Mouse (Mus musculus): ENCODE data around the gene Gpc5. TPM values are rescaled to one million over a fixed set of nuclear protein-coding genes. Genes with fewer than 3 reads are reported as not detected.

Gpc5 gene
- polyA plus RNA-seq, 1 experiment from 2014 or later: 0.20 TPM

DNA sequence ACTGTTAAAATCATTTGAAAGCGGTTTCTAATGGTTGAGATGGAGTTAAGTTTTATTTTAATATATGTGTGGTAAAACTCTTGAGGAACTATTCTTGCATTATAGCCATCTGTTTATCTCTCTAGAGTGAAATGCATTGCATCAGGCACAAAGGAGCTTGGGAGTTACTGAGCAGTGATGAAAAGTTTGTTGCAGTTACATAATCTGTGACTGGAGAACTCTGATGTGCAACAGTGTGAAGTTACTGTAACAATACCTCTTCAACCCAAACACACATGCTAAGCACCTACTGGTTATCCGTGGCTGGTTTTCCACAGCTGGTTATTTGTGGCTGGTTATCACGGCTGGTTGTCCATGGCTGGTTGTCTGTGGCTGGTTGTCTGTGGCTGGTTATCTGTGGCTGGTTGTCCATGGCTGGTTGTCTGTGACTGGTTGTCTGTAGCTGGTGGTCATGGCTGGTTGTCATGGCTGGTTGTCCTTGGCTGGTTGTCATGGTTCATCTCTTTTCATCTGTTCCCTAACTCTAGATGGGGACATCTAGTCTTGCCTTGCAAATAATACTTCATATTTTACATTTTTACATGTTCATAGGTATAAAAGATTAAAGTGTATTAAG lies 273.4 kb downstream of the Gpc5 start:
- Histone ChIP-seq H3K4me2 (ENCODE audit: low read depth) (no peak overlapping the region), H3K4me1 (ENCODE audit: control insufficient read depth, insufficient read depth, low read length) (no peaks in the 10 kb centered on the region), H3K9me3 (ENCODE audit: control insufficient read depth, low read length) (no peaks in the 10 kb centered on the region), H3K27me3 (ENCODE audit: control insufficient read depth, insufficient read depth, low read length) (no peaks in the 10 kb centered on the region), H3K36me3 (ENCODE audit: control insufficient read depth, insufficient read depth, low read length) (no peaks in the 10 kb centered on the region), H3K9ac (ENCODE audit: low read length) (no peak overlapping the region), H3K27ac (ENCODE audit: low read depth, low read length) (no peak overlapping the region), H3K4me3 (ENCODE audit: low read depth, low read length) (no peak overlapping the region)
- DNase-seq (ENCODE audit: low spot score) (no peak), ATAC-seq (ENCODE audit: insufficient read depth, low FRiP score, low TSS enrichment) (no peak)
- 93% methylated on average over 3 of the region's 3 CpGs for WGBS

DNA sequence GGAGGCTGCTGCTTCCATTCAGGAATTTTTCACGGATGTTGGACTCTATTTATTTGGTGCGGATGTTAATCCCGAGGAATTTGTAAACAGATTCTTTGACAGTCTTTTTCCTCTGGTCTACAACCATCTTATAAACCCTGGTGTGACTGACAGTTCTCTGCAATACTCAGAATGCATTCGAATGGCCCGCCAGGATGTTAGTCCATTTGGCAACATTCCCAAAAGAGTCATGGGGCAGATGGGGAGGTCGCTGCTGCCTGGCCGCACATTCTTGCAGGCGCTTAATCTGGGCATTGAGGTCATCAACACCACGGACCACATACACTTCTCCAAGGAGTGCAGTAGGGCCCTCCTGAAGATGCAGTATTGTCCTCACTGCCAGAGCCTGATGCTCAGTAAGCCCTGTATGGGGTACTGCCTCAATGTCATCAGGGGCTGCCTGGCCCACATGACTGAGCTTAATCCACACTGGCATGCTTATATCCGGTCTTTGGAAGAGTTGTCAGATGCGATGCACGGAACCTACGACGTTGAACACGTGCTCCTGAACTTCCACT lies 277.7 kb downstream of the Gpc5 start:
- Histone ChIP-seq H3K4me3 (ENCODE audit: low read depth, low read length) (no peak overlapping the region), H3K9me3 (ENCODE audit: control insufficient read depth, low read length) (no peaks in the 10 kb centered on the region), H3K27me3 (ENCODE audit: control insufficient read depth, insufficient read depth, low read length) (no peaks in the 10 kb centered on the region), H3K4me1 (ENCODE audit: control insufficient read depth, insufficient read depth, low read length) (no peaks in the 10 kb centered on the region), H3K9ac (ENCODE audit: low read length) (no peak overlapping the region), H3K4me2 (ENCODE audit: low read depth) (no peak overlapping the region), H3K27ac (ENCODE audit: low read depth, low read length) (no peak overlapping the region), H3K36me3 (ENCODE audit: control insufficient read depth, insufficient read depth, low read length) (no peaks in the 10 kb centered on the region)
- no peak for ATAC-seq (ENCODE audit: insufficient read depth, low FRiP score, low TSS enrichment)
- DNase-seq (ENCODE audit: low spot score): no peak
- WGBS: 87% methylated on average over 15 of the region's 15 CpGs

DNA sequence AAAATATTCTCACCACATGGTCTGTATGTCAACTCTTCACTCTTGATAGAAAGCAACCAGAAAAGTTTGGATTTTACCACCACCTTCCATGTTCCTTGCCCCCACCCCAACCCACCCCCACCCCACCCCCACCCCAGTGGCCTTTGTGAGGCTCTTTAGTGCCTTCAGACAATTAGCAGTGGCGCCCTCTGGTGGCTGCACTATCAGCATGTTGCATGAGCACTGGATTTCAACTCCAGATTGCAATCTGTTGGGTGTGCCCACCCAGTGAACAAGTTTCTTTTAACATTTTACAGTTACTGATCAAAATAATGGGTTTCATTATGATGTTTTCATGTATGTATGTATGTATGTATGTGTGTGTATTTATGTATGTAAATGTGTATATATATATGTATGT lies 279.1 kb downstream of the Gpc5 start:
- Histone ChIP-seq H3K4me2 (ENCODE audit: low read depth) (no peak overlapping the region), H3K9ac (ENCODE audit: low read length) (no peak overlapping the region), H3K4me3 (ENCODE audit: low read depth, low read length) (no peak overlapping the region), H3K27ac (ENCODE audit: low read depth, low read length) (no peak overlapping the region), H3K27me3 (ENCODE audit: control insufficient read depth, insufficient read depth, low read length) (no peaks in the 10 kb centered on the region), H3K4me1 (ENCODE audit: control insufficient read depth, insufficient read depth, low read length) (no peaks in the 10 kb centered on the region), H3K36me3 (ENCODE audit: control insufficient read depth, insufficient read depth, low read length) (no peaks in the 10 kb centered on the region), H3K9me3 (ENCODE audit: control insufficient read depth, low read length) (no peaks in the 10 kb centered on the region)
- 6% methylated on average over 1 of the region's 1 CpGs for WGBS
- DNase-seq (ENCODE audit: low spot score) (no peak), ATAC-seq (ENCODE audit: insufficient read depth, low FRiP score, low TSS enrichment) (no peak)

DNA sequence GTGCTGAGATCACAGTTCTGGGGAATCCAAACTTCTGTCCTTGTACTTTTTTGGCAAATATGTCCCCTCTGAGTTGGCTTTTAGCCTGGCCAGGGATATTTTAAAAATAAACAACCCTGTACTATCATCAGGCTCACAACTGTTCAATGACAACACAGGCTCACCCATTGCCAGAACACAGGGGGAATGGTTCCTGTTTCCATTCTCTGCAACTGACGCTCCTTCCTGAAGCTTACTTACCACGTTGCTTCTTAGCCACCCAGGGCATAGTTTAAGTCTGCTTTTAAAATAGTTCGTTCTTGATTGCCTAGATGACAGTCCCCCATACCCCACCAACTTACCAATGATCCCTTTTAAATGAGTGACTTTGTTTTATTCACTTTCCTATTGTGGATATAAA lies 299.8 kb downstream of the Gpc5 start:
- Histone ChIP-seq H3K27ac (ENCODE audit: low read depth, low read length) (no peak overlapping the region), H3K4me2 (ENCODE audit: low read depth) (no peak overlapping the region), H3K27me3 (ENCODE audit: control insufficient read depth, insufficient read depth, low read length) (no peaks in the 10 kb centered on the region), H3K4me3 (ENCODE audit: low read depth, low read length) (no peak overlapping the region), H3K36me3 (ENCODE audit: control insufficient read depth, insufficient read depth, low read length) (no peaks in the 10 kb centered on the region), H3K9ac (ENCODE audit: low read length) (no peak overlapping the region), H3K4me1 (ENCODE audit: control insufficient read depth, insufficient read depth, low read length) (no peaks in the 10 kb centered on the region), H3K9me3 (ENCODE audit: control insufficient read depth, low read length) (no peaks in the 10 kb centered on the region)
- ATAC-seq (ENCODE audit: insufficient read depth, low FRiP score, low TSS enrichment) (no peak), DNase-seq (ENCODE audit: low spot score) (no peak)
- WGBS: 80% methylated on average over 3 of the region's 3 CpGs

DNA sequence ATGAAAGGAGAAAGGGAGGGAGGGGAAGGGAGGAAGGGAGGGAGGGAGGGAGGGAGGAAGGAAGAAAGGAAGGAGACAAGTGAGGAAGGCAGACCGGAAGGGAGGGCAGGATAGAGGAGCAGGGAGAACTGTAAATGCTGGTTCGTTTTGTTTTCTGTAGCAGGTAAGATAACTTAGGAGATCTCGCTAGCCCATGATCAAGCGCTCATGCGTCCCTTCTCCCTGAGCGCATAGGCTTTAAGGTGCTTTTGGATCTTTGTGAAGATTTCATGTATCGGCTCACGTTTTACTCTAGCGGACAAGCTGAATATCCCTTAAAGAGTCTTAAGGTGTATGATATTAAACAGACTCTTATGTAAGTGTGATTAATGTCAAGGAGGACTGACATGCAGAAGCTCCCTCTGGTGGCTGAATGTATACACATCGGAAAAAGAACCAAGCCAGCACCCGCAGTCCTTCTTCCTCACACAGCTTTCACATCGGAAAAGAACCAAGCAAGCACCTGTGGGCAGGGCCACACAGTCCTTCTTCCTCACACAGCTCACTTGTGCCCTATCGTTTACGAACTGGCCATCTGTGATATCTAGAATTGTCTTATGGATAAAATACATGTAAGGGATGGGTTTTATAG lies 301.0 kb downstream of the Gpc5 start:
- Histone ChIP-seq H3K27me3 (ENCODE audit: control insufficient read depth, insufficient read depth, low read length) (no peaks in the 10 kb centered on the region), H3K9ac (ENCODE audit: low read length) (no peak overlapping the region), H3K4me1 (ENCODE audit: control insufficient read depth, insufficient read depth, low read length) (no peaks in the 10 kb centered on the region), H3K27ac (ENCODE audit: low read depth, low read length) (no peak overlapping the region), H3K9me3 (ENCODE audit: control insufficient read depth, low read length) (no peaks in the 10 kb centered on the region), H3K36me3 (ENCODE audit: control insufficient read depth, insufficient read depth, low read length) (no peaks in the 10 kb centered on the region), H3K4me3 (ENCODE audit: low read depth, low read length) (no peak overlapping the region), H3K4me2 (ENCODE audit: low read depth) (no peak overlapping the region)
- peak; percentile 58; the same call in 1 of the 2 replicates for ATAC-seq (ENCODE audit: insufficient read depth, low FRiP score, low TSS enrichment)
- 55% methylated on average over 14 of the region's 14 CpGs for WGBS
- DNase-seq (ENCODE audit: low spot score): peak; percentile 28

DNA sequence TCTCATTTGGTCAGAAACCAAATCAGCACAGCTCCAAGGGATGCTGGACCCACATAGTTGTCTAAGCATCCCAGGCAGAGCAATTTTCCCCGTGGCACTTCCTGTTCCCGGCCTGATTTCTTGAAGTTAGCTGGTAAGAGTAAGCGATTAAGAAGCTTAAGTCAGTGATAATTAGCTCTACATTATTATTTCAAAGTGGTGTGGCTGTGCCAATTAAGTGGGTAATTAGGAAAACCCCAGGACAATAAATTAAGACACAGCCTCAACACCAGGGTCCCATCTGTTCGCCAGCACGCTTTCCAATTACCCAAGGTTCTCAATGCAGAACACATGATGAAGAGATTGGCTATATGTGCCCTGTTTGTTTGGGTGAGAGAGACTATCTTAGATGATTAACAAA lies 314.6 kb downstream of the Gpc5 start:
- H3K4me2 ChIP-seq (ENCODE audit: low read depth): no peak overlapping the region
- no peak overlapping the region for H3K4me3 ChIP-seq (ENCODE audit: low read depth, low read length)
- H3K4me1 ChIP-seq (ENCODE audit: control insufficient read depth, insufficient read depth, low read length): no peaks in the 10 kb centered on the region
- no peak overlapping the region for H3K27ac ChIP-seq (ENCODE audit: low read depth, low read length)
- WGBS: 57% methylated on average over 5 of the region's 5 CpGs
- H3K36me3 ChIP-seq (ENCODE audit: control insufficient read depth, insufficient read depth, low read length): no peaks in the 10 kb centered on the region
- H3K9ac ChIP-seq (ENCODE audit: low read length): no peak overlapping the region
- H3K9me3 ChIP-seq (ENCODE audit: control insufficient read depth, low read length): no peaks in the 10 kb centered on the region
- no peaks in the 10 kb centered on the region for H3K27me3 ChIP-seq (ENCODE audit: control insufficient read depth, insufficient read depth, low read length)
- no peak for DNase-seq (ENCODE audit: low spot score)
- ATAC-seq (ENCODE audit: insufficient read depth, low FRiP score, low TSS enrichment): peak; percentile 23; the same call in 1 of the 2 replicates

DNA sequence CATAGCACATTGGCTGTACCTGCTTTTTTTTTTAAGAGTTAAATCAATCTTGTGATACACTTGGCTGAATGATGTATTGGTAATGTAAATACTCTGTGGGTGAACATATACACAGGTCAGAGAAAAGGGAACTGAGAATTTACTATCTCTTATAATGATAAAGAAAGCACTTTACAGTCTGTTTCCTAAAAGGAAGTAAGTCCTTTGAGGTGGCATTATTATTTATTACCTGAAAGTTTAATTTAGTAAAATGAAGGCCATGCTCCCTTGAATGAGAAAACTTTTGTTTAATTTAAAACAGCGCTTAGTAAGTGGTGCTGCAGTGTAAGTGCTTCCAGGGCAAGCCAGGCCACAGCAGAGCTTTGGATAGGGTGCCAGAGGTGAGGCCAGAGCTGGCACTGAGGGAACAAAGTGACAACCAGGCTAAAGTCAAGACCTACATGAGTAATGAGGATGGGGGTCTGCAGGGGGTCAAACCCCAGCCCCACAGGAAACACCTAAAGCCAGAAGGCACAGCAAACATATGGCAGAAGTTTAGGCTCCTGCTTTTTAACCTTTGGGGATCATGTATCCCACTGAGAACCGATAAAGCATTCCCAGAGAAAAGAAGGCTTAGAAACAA lies 315.4 kb downstream of the Gpc5 start:
- H3K4me3 ChIP-seq (ENCODE audit: low read depth, low read length): no peak overlapping the region
- no peaks in the 10 kb centered on the region for H3K27me3 ChIP-seq (ENCODE audit: control insufficient read depth, insufficient read depth, low read length)
- peak; percentile 12 for DNase-seq (ENCODE audit: low spot score)
- H3K27ac ChIP-seq (ENCODE audit: low read depth, low read length): no peak overlapping the region
- 59% methylated on average over 2 of the region's 2 CpGs for WGBS
- H3K9ac ChIP-seq (ENCODE audit: low read length): no peak overlapping the region
- no peak for ATAC-seq (ENCODE audit: insufficient read depth, low FRiP score, low TSS enrichment)
- H3K4me2 ChIP-seq (ENCODE audit: low read depth): no peak overlapping the region
- H3K9me3 ChIP-seq (ENCODE audit: control insufficient read depth, low read length): no peaks in the 10 kb centered on the region
- H3K4me1 ChIP-seq (ENCODE audit: control insufficient read depth, insufficient read depth, low read length): no peaks in the 10 kb centered on the region
- H3K36me3 ChIP-seq (ENCODE audit: control insufficient read depth, insufficient read depth, low read length): no peaks in the 10 kb centered on the region

DNA sequence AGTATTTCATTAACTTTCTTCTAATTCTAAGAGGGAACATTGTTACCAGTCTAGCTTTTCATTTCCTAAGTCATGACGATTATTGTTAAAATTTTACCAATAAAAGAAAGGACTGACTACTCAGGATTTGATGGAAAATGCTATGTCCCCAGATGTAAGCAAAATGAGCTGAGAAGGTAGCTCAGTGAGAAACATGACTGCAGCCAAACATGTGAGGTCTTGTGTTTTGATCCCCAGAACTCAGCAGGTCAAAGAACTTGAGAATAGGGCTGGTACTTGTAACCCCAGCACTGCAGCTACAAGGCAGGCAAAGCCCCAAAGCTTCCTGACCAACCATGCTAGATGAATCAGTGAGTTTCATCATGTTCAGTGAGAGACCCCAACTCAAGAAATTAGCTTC lies 318.9 kb downstream of the Gpc5 start:
- Histone ChIP-seq H3K4me3 (ENCODE audit: low read depth, low read length) (no peak overlapping the region), H3K27me3 (ENCODE audit: control insufficient read depth, insufficient read depth, low read length) (no peaks in the 10 kb centered on the region), H3K9ac (ENCODE audit: low read length) (no peak overlapping the region), H3K27ac (ENCODE audit: low read depth, low read length) (no peak overlapping the region), H3K4me1 (ENCODE audit: control insufficient read depth, insufficient read depth, low read length) (no peaks in the 10 kb centered on the region), H3K36me3 (ENCODE audit: control insufficient read depth, insufficient read depth, low read length) (no peaks in the 10 kb centered on the region), H3K9me3 (ENCODE audit: control insufficient read depth, low read length) (no peaks in the 10 kb centered on the region), H3K4me2 (ENCODE audit: low read depth) (no peak overlapping the region)
- WGBS: 96% methylated on average over 1 of the region's 1 CpGs
- ATAC-seq (ENCODE audit: insufficient read depth, low FRiP score, low TSS enrichment) (no peak), DNase-seq (ENCODE audit: low spot score) (no peak)

All from neural tube, embryonic 11.5 days (tissue).